Mouse (Mus musculus): ENCODE data around the gene Ormdl2. TPM values are rescaled to one million over a fixed set of nuclear protein-coding genes. Genes with fewer than 3 reads are reported as not detected.

Ormdl2 gene
- polyA plus RNA-seq, 1 experiment from 2014 or later, result 86.6 TPM

GRCm38 (mm10) chr10:128807018-128807417 lies 14.4 kb downstream of the Ormdl2 start:
- peak overlapping the region; percentile 85 for H3K4me3 ChIP-seq (ENCODE audit: low read length)
- H3K4me1 ChIP-seq (ENCODE audit: control insufficient read depth, insufficient read depth, low read length), result peaks cover 36% of the 10 kb centered on the region
- WGBS, result 88% methylated on average over 8 of the region's 8 CpGs
- H3K9me3 ChIP-seq (ENCODE audit: control insufficient read depth, low read length), result no peaks in the 10 kb centered on the region
- no peak overlapping the region for H3K27ac ChIP-seq (ENCODE audit: low read depth, low read length)
- peak overlapping the region; percentile 59 for H3K4me2 ChIP-seq (replicated peaks; ENCODE audit: low read depth, low read length)
- H3K27me3 ChIP-seq (ENCODE audit: control insufficient read depth, insufficient read depth, low read length), result no peaks in the 10 kb centered on the region
- peak overlapping the region; percentile 83 for H3K9ac ChIP-seq (ENCODE audit: low read depth, low read length)
- ATAC-seq (ENCODE audit: low FRiP score, low TSS enrichment), result no peak
- peaks cover 7% of the 10 kb centered on the region; the same call in 1 of the 2 replicates for H3K36me3 ChIP-seq (ENCODE audit: control insufficient read depth, insufficient read depth, low read length)

DNA sequence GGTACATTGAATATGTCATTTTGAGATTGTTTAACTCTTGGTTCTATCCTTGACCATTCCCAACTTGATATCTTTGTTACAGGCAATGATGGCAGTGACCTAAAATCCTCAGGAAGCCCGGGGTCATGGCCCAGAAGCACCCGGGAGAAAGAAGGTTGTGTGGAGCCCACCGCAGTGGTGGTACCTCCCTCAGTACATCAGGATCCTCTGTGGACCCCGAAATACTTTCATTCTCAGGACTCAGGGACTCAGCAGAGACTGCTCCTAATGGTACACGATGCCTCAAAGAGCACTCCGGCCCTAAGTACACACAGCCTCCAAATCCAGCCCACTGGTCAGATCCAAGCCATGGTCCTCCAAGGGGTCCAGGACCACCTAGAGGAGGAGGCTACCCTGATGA lies 15.4 kb downstream of the Ormdl2 start:
- Histone ChIP-seq H3K9me3 (ENCODE audit: control insufficient read depth, low read length) (no peaks in the 10 kb centered on the region), H3K4me1 (ENCODE audit: control insufficient read depth, insufficient read depth, low read length) (peaks cover 36% of the 10 kb centered on the region), H3K4me2 (replicated peaks; ENCODE audit: low read depth, low read length) (peak overlapping the region; percentile 59), H3K27ac (ENCODE audit: low read depth, low read length) (peak overlapping the region; percentile 98; the same call in 1 of the 2 replicates), H3K4me3 (ENCODE audit: low read length) (peak overlapping the region; percentile 85), H3K27me3 (ENCODE audit: control insufficient read depth, insufficient read depth, low read length) (no peaks in the 10 kb centered on the region), H3K36me3 (ENCODE audit: control insufficient read depth, insufficient read depth, low read length) (peaks cover 16% of the 10 kb centered on the region; the same call in 1 of the 2 replicates), H3K9ac (ENCODE audit: low read depth, low read length) (peak overlapping the region; percentile 83)
- ATAC-seq (ENCODE audit: low FRiP score, low TSS enrichment), result no peak
- 56% methylated on average over 6 of the region's 6 CpGs for WGBS

- Histone ChIP-seq H3K4me3 (ENCODE audit: low read length) (peak overlapping the region; percentile 85), H3K9me3 (ENCODE audit: control insufficient read depth, low read length) (no peaks in the 10 kb centered on the region), H3K9ac (ENCODE audit: low read depth, low read length) (peak overlapping the region; percentile 83), H3K4me1 (ENCODE audit: control insufficient read depth, insufficient read depth, low read length) (peaks cover 36% of the 10 kb centered on the region), H3K27ac (ENCODE audit: low read depth, low read length) (peak overlapping the region; percentile 98), H3K36me3 (ENCODE audit: control insufficient read depth, insufficient read depth, low read length) (peaks cover 23% of the 10 kb centered on the region; the same call in 1 of the 2 replicates), H3K4me2 (replicated peaks; ENCODE audit: low read depth, low read length) (peak overlapping the region; percentile 72), H3K27me3 (ENCODE audit: control insufficient read depth, insufficient read depth, low read length) (no peaks in the 10 kb centered on the region)
- under 1% methylated on average over 69 of the region's 70 CpGs for WGBS
- ATAC-seq (ENCODE audit: low FRiP score, low TSS enrichment), result peak; percentile 95
Observed at GRCm38 (mm10) chr10:128805092-128806000, 16.1 kb downstream of the Ormdl2 start.

- H3K9me3 ChIP-seq (ENCODE audit: control insufficient read depth, low read length), result no peaks in the 10 kb centered on the region
- H3K4me3 ChIP-seq (ENCODE audit: low read length), result peak within 1 kb of the TSS; percentile 85
- peak within 1 kb of the TSS; percentile 83 for H3K9ac ChIP-seq (ENCODE audit: low read depth, low read length)
- H3K4me2 ChIP-seq (replicated peaks; ENCODE audit: low read depth, low read length), result peak within 1 kb of the TSS; percentile 72
- ATAC-seq (ENCODE audit: low FRiP score, low TSS enrichment), result peak; percentile 68
- peaks cover 36% of the 10 kb centered on the region for H3K4me1 ChIP-seq (ENCODE audit: control insufficient read depth, insufficient read depth, low read length)
- peaks cover 26% of the 10 kb centered on the region; the same call in 1 of the 2 replicates for H3K36me3 ChIP-seq (ENCODE audit: control insufficient read depth, insufficient read depth, low read length)
- WGBS, result under 1% methylated on average over 28 of the region's 28 CpGs
- peak within 1 kb of the TSS; percentile 98 for H3K27ac ChIP-seq (ENCODE audit: low read depth, low read length)
- no peaks in the 10 kb centered on the region for H3K27me3 ChIP-seq (ENCODE audit: control insufficient read depth, insufficient read depth, low read length)
Observed at GRCm38 (mm10) chr10:128804271-128805091, 17.0 kb downstream of the Ormdl2 start, which contains the start of gene Tmem198b. Tmem198b (minus strand) TSS chr10:128804370.

DNA sequence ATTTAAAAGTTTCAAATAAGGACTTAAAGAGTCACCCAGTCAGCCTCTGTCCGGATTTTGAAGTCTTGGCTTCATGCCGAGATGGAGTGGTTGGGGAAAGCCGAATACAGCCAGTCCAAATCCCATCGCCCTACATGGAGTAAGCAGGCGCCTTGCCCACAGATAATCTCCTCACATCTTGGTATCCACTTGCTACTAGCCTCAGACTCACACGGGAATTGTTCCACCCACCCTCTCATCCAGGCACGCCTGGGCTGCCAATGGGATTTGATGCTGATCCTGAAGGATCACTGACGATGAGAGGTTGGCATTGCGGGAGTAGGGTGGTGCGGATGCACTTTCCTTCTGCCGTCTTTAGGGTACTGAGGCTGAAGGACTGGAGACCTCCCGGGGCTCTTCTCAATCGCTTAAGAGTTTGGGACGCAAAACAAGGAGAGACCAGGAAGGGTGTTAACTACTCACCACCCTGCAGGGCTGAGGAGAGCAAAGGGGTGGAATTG lies 17.6 kb downstream of the Ormdl2 start, which contains the start of gene Dnajc14:
Dnajc14 (plus strand) TSS at position 292 of the 500 bp plus-strand sequence.
- Histone ChIP-seq H3K27me3 (ENCODE audit: control insufficient read depth, insufficient read depth, low read length) (no peaks in the 10 kb centered on the region), H3K4me1 (ENCODE audit: control insufficient read depth, insufficient read depth, low read length) (peaks cover 35% of the 10 kb centered on the region), H3K4me3 (ENCODE audit: low read length) (peak within 1 kb of the TSS; percentile 85), H3K27ac (ENCODE audit: low read depth, low read length) (peak within 1 kb of the TSS; percentile 98), H3K9me3 (ENCODE audit: control insufficient read depth, low read length) (no peaks in the 10 kb centered on the region), H3K9ac (ENCODE audit: low read depth, low read length) (peak within 1 kb of the TSS; percentile 83), H3K4me2 (replicated peaks; ENCODE audit: low read depth, low read length) (peak within 1 kb of the TSS; percentile 72), H3K36me3 (ENCODE audit: control insufficient read depth, insufficient read depth, low read length) (peaks cover 23% of the 10 kb centered on the region; the same call in 1 of the 2 replicates)
- 0% methylated on average over 14 of the region's 14 CpGs for WGBS
- ATAC-seq (ENCODE audit: low FRiP score, low TSS enrichment), result peak; percentile 10; the same call in 1 of the 2 replicates

DNA sequence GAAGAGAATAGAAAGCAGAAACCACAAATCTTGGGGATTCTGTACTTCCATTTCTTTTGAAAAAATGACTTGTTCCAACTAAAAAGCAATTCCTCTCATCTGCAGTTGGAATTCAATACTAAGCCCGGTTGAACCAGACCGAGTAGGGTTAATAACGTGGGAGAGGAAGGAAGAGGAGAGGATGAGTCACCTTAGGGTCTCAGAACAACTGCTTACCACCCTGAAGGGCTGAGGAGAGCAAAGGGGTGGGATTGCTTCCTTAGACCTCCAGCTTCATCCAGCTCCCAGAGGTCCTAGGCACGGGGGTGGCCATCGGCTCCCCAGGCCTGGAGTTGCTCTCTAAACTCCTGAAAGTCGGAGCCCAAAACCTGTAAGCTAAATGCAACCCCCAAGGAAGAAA lies 18.1 kb downstream of the Ormdl2 start:
- Histone ChIP-seq H3K4me3 (ENCODE audit: low read length) (peak overlapping the region; percentile 85), H3K27ac (ENCODE audit: low read depth, low read length) (peak overlapping the region; percentile 98; the same call in 1 of the 2 replicates), H3K4me2 (replicated peaks; ENCODE audit: low read depth, low read length) (peak overlapping the region; percentile 72), H3K4me1 (ENCODE audit: control insufficient read depth, insufficient read depth, low read length) (peaks cover 31% of the 10 kb centered on the region), H3K9ac (ENCODE audit: low read depth, low read length) (peak overlapping the region; percentile 83), H3K36me3 (ENCODE audit: control insufficient read depth, insufficient read depth, low read length) (peaks cover 21% of the 10 kb centered on the region; the same call in 1 of the 2 replicates), H3K9me3 (ENCODE audit: control insufficient read depth, low read length) (no peaks in the 10 kb centered on the region), H3K27me3 (ENCODE audit: control insufficient read depth, insufficient read depth, low read length) (no peaks in the 10 kb centered on the region)
- WGBS, result 7% methylated on average over 6 of the region's 6 CpGs
- no peak for ATAC-seq (ENCODE audit: low FRiP score, low TSS enrichment)

- no peaks in the 10 kb centered on the region for H3K27me3 ChIP-seq (ENCODE audit: control insufficient read depth, insufficient read depth, low read length)
- H3K27ac ChIP-seq (ENCODE audit: low read depth, low read length), result 0 out of 2 replicates have a peak overlapping the region, but pooled peaks have one; percentile 5
- H3K4me1 ChIP-seq (ENCODE audit: control insufficient read depth, insufficient read depth, low read length), result peaks cover 29% of the 10 kb centered on the region
- 48% methylated on average over 4 of the region's 4 CpGs for WGBS
- no peaks in the 10 kb centered on the region for H3K9me3 ChIP-seq (ENCODE audit: control insufficient read depth, low read length)
- H3K4me2 ChIP-seq (replicated peaks; ENCODE audit: low read depth, low read length), result peak overlapping the region; percentile 72
- peak overlapping the region; percentile 85 for H3K4me3 ChIP-seq (ENCODE audit: low read length)
- no peak for ATAC-seq (ENCODE audit: low FRiP score, low TSS enrichment)
- H3K9ac ChIP-seq (ENCODE audit: low read depth, low read length), result peak overlapping the region; percentile 83; the same call in 1 of the 2 replicates
- H3K36me3 ChIP-seq (ENCODE audit: control insufficient read depth, insufficient read depth, low read length), result peaks cover 21% of the 10 kb centered on the region; the same call in 1 of the 2 replicates
Observed at GRCm38 (mm10) chr10:128802956-128803355, 18.5 kb downstream of the Ormdl2 start.

DNA sequence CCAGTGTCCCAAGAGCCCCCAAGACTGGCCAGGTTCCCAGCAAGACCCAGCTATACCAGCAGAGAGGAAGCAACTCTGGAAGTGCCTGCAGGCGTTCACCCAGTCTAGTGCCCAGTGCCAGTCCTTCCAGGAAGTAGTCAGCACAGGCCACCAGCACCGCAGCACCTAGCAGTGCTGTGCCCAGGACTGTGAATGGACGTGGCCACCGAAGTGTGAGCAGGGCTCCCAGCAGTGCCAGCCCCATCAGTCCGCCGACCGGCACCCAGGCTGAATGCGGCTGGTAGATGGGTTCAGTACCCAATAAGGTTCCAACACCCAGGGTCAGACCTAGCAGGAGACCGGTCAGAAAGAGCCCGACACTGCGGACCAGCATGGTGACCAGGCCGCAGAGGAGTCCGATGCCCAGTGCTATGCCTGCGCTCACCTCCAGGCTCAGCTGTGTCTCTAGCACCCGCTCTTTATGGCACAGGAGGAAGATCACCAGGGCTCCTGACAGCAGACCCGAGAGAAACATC lies 19.4 kb downstream of the Ormdl2 start:
- Histone ChIP-seq H3K36me3 (ENCODE audit: control insufficient read depth, insufficient read depth, low read length) (peaks cover 21% of the 10 kb centered on the region; the same call in 1 of the 2 replicates), H3K9ac (ENCODE audit: low read depth, low read length) (no peak overlapping the region), H3K27ac (ENCODE audit: low read depth, low read length) (no peak overlapping the region), H3K4me3 (ENCODE audit: low read length) (no peak overlapping the region), H3K9me3 (ENCODE audit: control insufficient read depth, low read length) (no peaks in the 10 kb centered on the region), H3K4me2 (replicated peaks; ENCODE audit: low read depth, low read length) (no peak overlapping the region), H3K27me3 (ENCODE audit: control insufficient read depth, insufficient read depth, low read length) (no peaks in the 10 kb centered on the region), H3K4me1 (ENCODE audit: control insufficient read depth, insufficient read depth, low read length) (peaks cover 20% of the 10 kb centered on the region)
- no peak for ATAC-seq (ENCODE audit: low FRiP score, low TSS enrichment)
- WGBS, result 89% methylated on average over 16 of the region's 16 CpGs
